Mouse (Mus musculus) thymus, postnatal 10 days (tissue): ENCODE measurements at regions not wholly inside any gene's neighbourhood (a gene's known extent, or its start where the extent isn't known, plus 50 kb on each side); places are given as distances from the start of the nearest gene placed in this dataset.

ENCODE experiments used
- DNase-seq, 2 experiments: peaks; one replicate each; pipeline ENCODE4 v3.0.0; 2021; ENCODE audit warnings: low spot score in 2 of 2

DNA sequence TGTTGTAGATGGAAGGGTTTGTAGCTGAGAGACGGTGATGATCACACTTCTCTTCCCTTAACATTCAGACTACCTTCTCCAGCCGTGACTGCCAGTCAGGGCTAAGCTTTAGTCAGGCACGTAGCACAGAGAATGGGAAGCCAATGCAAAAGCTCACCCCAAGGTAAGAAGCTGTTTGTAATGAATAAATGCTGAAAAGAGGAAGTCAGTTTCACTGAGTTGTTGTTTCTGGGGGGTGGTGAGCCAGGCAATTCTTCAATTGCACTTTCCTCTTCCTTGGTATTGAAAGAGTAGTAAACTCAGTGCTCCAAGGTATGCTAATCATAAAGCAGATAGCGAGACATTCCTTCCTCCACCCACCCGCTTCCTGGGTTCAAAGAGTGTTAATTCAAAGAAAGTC, 269.2 kb upstream of the Dab2 start:
- no peak for DNase-seq

DNA sequence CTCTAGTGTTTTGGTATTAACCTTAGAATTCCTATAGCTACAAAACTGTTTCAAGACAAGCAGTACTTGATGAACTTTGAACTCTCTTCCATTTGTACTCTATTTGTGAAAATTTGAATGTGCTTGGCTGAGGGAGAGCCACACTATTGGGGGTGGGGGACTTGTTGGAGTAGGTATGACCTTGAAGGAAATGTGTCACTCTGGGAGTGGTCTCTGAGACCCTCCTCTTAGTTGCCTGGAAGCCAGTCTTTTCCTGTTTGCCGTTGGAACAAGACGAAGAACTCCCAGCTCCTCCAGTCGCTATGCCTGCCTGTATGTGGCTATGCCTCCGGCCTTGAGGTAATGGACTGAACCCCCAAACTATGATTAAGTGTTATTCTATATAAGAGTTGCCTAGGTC, 265.4 kb upstream of the Dab2 start:
- DNase-seq: no peak

DNA sequence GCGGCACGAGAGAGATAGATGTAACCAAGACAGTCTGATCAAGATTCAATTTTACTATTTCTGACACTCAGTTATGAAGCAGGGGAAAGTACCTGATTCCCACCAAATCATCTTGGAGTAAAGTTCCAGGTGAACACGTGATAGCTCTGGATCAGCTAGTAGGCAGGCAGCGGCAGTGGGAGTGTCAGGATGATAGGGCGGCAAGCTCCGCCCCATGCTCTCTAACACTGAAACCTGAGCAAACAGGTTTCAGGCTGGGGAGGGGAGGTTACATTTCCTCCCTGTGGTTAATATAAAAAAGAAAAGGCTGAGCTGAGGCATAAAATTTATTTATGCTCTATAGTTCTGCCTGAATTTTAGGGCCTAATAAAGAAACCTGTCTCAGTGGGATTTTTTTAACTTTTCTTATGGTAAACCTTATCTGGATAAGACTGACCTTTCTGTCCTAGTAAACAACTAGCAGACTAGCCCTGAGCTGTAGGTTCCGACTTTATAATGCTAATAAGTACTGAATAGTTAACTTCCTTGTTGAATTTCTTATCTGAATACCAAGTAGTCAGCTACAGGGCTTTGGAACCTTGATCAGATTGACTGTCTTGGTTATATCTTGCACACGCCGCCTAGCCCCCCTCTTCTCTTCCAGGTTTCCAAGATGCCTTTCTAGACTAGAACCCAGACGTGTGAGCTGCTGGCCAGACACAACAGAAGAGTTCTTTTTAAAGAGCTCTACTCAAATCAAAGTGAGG, 254.9 kb upstream of the Dab2 start:
- DNase-seq: no peak

DNA sequence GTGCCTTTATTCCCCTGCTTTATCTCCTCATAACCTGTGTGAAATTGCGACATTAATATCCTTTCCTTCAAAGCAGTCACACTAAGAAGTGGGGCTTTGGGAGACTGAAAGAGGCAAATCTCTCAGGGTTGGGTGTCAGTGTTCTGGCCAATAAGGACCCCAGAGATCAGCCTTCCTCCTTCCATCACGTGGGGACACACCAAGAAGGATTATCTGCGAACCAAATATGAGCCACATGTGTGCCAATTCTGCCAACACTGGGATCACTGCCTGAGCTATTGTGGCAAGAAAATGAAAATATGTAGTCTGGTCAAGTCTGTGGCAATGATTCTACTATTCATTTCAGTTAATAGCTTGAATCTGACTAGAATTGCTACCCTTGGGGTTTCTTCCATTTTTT, 243.9 kb upstream of the Dab2 start:
- DNase-seq: no peak

DNA sequence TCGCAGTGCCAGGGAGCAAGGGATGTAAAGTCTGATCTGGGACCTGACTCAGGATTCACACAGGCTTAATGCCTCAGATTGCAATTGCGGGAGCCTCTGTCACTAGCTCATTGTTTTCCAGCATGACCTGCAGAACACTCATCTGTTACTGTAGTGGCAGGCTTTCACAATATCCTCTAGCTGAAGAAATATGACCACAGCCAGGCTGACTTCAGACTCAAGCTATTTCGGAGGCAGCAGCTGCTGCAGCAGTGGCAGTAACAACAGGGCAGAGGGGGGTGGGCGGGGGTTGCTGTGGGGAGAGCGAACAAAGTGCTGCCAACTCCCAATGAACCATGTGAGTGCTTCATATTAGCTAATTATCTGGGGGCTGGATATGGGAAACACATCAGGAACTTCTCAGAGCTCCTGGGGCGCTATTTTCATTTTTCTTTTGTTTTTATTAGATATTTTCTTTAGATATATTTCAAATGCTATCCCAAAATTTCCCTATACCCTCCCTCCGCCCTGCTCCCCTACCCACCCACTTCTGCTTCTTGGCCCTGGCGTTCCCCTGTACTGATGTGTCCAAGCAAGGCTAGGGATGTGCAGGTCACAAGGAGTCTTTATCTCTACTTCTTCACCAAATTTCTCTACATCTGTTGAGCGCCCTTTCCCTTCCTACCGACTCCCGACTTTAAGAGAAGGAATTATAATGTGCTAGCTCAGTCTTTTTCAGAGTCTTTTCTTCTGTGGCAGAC, 242.5 kb upstream of the Dab2 start:
- no peak for DNase-seq

DNA sequence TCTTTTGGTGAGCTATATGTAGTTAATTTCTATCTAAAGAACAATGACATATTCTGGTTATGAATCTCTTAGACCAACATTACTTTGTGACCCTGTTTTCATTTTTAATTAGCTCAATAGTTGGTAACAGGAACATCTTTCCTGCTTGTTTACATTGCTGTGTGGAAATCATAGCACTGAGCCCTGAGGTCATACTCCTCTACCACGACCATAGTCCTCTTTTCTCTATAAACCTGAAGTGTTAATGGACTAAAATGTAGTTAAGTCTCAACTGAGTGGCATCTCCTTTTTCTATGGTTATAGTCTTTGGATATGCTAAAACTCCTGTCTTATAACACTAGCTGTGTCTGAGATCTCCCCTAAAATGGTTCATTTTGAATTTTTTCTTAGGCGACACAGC, 240.2 kb upstream of the Dab2 start:
- no peak for DNase-seq

DNA sequence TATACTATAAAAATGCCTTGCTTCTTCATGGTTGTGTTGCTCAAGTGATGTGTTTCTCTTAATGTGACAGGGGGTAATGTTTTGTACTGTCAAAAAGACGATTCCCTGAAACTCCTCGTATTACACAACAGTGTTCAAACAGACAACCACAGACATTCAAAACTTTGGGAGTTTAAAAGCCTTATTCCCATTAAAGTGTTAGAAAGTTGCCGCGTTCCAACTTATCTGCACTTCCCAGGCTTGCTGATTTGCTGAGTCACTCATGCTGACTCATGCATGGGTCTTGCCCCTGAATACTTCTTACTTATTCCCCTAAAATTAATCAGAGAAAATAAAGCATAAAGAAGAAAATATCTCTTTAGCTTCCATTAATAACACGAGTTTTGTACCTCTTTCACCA, 239.8 kb upstream of the Dab2 start:
- no peak for DNase-seq

DNA sequence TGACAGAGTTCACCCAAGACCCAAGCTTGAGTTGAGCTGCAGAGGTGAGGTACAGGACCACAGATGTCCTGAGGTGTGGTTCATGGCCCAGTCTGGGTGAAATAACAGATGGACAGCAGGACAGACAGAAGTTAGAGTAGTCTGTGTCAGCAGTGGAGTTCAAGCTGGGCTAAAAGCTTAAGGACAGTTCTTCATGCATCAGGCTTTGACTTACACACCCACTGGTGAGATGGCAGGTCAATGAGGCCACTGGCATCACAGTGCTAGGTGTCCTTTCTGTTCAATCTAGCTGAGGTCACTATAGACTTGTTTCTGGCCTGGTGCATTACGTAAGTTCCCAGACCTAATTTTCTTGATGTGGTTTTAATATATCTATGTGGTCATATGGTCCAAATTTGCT, 238.9 kb upstream of the Dab2 start:
- no peak for DNase-seq

DNA sequence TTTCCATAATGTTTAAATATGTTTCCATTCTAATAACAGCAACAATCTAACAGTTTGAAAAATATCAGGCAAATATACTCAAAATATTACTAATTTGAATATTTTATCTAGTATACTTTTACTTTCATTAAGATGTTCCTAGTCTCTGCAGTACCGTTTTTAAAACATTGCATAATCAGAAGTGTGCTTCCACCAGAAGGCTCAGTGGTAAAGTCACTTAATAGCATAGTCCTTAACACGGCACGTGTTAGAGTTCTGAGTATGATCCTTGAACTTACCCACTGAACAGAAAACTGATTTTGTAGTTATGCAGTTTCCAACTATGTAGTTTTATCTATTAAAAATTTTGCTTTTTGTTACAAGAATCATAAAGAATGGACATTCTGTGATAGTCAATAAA, 234.5 kb upstream of the Dab2 start:
- DNase-seq: no peak

DNA sequence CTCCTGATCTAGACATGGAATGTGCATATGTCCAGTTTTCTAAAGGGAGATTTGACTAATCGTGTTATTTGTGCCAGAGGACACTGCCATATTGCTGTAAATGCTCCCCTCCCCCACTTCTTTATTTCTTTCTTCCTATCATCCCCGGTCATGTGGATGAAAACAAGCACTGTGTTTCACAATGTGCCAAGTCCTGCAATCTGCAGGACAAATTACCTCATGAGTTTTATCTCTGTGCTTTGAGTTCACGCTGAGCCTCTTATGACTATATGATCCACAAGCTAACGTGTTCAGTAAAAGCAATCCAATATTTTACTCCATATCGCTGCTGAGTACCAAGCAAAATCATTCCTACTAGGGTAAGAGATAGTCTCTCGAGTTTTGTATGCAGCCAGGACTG, 232.2 kb upstream of the Dab2 start:
- no peak for DNase-seq

DNA sequence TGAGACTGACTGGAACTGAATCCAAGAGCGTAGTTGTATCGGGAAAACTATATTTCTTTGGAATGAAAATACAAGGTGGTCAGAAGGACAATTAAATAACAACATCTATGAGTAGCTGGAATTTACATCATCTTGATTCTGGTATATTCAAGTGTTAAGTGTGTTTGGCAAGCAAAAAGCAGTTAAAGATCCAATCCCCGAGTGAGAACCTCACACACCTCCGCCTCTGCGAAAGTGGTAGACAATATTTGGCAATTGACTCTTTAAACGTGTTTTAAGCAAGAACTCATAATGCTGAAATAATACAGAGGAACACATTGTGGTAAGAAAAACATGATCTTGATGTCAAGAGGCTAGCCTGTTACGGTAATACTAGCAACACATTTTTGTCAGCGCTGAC, 231.2 kb upstream of the Dab2 start:
- DNase-seq: no peak

DNA sequence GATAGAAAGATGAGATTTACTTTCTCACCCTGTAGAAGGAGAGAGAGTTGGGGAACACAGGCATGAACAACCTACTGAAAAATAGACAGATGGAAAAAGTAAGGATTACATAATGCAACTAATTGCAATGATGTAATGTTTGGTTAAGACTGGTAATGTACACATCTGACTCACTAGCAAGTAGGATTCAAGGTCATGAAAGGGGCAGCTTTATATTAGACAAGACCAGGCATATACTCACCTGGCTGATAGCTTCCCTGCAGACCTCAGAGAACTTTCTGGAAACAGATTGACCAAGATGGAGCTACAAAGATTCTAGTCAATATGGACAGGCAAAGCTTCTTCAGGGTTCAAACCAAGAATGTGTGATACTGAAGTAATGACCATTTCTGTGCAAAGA, 227.7 kb upstream of the Dab2 start:
- DNase-seq: no peak

DNA sequence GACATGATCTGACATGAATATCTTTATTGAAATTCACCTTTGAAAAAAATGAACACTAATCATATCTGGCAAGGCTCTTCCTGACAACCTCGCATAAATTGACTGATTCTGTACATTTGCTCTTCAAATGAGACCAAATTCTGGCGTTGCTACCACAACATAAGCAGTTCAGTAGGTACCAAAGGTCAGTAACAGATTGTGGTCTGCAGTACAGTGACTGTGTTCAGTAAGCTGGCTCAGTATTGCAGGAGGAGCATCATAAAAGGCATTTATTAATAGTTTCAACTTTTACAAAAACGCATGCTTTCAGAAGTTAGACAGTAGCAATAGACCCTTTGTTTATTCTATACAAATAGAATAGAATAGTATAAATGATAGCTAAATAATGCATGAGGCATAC, 226.7 kb upstream of the Dab2 start:
- DNase-seq: no peak

DNA sequence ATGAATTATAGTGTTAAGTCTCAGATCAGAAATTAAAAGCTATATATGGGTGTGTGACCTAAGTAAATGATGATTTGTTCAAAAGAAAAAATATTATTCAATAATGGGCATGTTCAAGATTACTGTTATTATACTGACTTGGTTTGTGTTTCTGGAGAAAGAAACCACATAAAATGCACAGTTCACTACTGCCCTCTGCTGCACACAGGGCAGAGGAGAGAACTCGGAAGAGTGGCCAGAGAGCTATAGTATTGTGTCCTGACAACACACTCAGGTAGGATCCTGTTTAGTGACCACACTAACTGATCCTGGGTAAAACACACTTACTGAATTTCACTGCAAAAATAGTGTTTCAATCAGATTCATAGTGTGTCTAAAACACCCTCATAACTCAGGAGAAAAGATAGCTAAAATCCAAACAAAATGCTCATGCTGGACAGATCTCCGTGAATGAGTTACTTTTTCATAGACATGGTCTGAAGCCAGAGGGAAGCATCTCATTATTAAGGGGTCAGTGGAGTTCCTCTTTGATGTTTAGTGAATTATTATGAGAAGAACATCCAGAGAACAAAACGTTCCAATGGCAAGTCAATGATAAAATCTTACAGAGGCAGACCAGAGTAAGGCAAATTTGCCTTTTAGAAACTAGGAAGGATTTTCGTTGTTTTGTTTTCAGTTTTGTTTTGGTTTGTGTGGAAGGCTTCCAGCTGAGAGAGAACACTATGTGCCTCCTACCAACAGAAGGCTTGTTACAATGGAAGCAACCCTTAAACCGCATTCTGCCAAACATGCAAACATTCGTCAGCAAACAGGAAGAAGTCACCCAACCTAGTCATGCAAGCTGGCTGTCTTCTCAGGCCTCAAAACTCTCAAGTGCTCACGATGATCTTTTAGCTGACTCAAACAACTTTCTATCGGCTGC, 218.6 kb upstream of the Dab2 start:
- DNase-seq: peak in 1 of 2 experiments; percentile 36

DNA sequence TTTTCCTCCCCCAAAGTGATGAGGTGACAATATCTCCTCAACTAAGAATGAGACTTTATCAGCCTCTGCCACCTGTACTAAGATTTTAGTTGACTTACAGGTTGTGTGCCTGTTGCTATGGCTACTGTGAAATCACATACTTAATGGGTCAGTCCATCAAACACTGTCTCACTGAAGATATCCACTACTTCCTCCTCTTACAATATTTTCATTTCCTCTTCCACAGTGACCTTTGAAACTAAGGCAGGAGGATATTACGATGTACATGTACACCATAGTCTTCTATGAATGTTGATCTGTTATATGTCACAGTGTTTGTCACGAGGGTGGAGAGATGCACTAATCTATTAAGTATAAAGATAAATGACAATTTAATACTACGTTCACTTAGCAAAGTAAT, 212.4 kb upstream of the Dab2 start:
- DNase-seq: no peak

DNA sequence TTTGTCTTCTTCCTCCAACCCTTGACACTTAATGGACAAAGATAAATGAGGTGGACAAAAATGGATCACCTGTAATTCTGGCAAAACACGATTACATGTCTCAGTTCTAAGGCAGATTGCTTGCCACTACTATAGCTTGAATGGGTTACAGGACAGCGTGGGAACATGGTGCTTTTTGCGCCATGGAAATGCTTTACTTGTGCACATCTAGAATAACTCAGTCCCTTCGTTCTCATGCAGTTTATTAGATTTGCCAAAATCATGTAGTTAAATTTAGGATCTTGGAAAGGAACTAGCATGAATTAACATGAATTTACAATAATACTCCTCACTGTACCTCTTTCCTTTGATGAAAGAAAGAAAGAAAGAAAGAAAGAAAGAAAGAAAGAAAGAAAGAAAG, 211.1 kb upstream of the Dab2 start:
- DNase-seq: no peak

DNA sequence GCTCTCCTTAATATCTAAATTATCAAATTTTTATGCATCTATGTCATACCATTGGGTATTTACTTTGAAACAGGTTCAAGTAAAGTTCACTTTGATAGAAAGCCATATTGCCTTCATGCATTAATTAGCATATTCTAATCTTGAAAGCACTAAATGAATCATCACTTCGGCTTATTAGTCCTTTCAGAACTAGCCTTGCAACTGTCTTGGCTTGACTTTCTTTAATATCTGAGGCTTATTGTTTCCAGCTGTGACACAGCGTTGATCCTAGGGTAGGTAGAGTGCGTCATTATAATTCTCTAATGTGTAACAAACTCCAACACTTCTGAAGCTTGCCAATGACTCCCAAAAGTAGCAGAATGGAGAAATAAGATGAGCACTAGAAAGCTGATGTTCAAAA, 169.9 kb upstream of the Dab2 start:
- DNase-seq: no peak

DNA sequence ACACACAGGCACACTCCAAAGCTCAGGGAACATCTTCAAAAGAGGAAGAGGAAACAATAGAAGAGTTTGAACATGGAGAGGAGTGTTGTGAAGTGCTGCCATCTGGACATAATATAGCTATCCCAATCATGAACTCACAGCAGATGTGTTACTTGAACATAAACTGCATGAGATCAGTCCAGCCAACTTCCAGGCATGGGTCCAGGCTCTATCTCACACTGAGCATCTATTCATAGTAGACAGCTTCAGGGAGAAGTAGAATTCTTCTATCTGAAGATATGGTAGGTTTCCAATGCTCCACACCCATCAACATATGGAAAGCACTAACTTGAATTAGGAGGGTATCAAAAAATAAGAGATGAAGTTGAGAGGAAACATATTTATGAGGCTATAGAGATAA, 167.4 kb upstream of the Dab2 start:
- no peak for DNase-seq

DNA sequence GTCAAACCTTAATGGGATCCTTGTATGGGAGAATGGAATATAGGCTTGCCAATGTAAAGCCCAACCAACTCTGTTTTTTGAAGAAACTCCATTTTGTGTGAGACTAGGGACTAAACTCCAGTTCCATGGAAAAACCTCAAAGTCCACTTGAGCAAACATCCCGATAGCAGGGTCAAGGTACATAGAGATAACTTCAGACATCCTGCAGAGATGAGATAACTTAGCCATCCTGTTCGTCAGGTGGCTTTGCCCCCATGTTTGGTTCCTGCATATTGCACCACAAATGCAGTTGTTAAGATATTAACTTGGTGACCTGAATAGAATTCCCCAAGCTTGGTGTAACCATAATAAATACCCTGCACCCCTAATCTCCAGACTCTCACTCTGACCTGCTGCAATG, 154.5 kb upstream of the Dab2 start:
- no peak for DNase-seq

DNA sequence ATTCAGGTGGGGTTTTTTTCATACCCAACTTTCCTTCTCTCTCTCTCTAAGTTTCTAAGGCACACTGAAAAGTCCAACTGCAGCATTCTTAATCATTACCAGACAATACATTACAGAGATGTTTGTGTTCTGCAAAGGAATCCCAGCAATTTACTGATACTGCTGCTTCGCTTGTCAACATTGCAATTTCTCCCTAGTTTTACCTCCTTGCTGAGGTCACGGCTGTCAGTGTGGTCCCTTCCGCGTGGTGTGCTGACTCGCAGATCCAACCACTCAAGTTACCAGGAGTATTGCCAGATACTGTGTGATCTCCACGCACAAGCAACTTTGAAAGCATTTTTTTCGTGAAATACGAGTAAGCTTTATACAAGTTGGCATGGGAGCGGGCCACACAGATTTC, 144.9 kb upstream of the Dab2 start:
- no peak for DNase-seq

DNA sequence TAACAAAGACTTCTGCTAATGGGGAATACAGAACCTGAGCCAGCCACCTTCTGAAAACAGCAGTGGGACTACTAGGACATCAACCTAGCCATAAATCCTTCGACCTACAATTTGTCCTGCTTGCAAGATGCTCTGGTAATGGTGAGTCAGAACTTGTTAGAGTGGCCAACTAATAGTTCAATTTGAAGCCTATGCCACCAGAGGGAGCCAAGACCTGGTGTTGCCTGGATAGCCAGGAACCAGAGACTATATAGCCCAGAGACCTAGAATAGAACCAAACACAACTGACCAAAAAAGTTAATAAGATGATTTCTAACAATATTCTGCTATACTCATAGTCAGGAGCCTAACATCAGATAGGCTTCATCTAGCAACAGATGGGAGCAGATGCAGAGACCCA, 119.3 kb upstream of the Dab2 start:
- DNase-seq: no peak

DNA sequence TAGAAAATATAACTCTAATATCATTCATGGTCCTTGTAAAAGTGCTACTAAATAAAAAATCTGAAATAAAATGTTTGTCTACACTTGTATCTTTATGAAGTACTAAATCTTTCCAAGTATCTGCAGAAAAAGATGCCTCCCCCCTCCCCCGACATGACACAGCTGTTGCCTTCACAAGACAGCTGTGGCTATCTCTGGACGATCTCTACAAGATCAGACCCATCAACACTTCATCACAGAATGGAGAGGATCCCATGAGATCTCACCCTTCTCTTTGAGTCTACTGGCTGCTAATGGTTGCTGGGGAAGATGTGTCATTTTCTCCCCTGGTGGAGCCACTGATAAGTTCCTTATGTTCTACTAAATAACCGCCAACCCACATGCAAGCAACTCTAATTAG, 116.0 kb upstream of the Dab2 start:
- DNase-seq: no peak

DNA sequence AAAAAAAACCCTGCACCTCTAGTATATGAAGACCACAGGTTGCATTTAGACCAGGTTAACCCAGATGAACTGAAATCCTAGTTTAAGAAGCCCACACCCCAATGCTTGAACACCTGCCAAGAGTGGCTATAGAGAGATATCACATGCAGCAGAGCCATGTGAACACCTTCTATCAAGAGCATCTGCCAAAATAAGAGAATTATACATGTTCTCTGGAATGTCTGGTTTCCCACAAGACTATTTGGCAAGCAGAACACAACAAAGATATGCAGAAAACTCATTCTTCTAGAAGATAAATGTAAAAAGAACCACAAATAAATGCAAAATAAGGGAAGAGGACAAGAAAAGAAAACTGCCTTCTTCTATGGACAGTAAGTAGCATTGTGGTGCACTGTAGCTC, 107.7 kb upstream of the Dab2 start:
- DNase-seq: no peak
